Mouse (Mus musculus) mouse trophoblast stem cell (cell line): ENCODE measurements at regions not wholly inside any gene's neighbourhood (a gene's known extent, or its start where the extent isn't known, plus 50 kb on each side); places are given as distances from the start of the nearest gene placed in this dataset.

ENCODE experiments used
- in situ Hi-C, 2 experiments: fragments of 300-500 bp; cut with MseI, MboI; formaldehyde crosslinking; loops; 2 replicates in 1 of 2; 3 replicates in 1 of 2; pipeline ENCODE4 v1.15.1; 2025

DNA sequence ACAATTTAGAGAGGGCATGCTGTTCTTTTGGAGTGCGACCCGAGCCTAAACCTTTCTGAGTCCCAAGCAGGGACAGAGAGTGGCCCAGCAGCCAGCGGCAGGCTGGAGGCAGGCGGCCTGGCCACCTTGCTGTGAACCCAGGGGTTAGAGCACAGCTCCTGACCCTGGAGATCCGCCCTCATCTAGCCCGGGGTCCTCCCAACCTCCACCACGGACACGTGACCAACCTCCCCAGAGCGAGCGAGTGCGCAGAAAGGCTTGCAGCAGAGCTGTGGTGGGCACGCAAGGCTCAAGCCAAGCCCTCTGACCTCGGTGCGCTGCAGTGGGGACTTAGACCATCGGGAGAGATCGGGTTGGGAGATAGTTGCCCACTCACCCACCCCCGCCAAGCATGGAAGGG is 106.9 kb downstream of the Zfp788 start:
- in situ Hi-C loops: loop anchor here (5.0 kb wide), 1 partner anchor 92 kb away; no protein-coding TSS in a partner anchor
